Mouse (Mus musculus): ENCODE measurements around the gene Slfn5. TPM values are rescaled to one million over a fixed set of nuclear protein-coding genes. Genes with fewer than 3 reads are reported as not detected.

Gene Slfn5
- total RNA-seq, 1 experiment = 9.4 TPM

DNA sequence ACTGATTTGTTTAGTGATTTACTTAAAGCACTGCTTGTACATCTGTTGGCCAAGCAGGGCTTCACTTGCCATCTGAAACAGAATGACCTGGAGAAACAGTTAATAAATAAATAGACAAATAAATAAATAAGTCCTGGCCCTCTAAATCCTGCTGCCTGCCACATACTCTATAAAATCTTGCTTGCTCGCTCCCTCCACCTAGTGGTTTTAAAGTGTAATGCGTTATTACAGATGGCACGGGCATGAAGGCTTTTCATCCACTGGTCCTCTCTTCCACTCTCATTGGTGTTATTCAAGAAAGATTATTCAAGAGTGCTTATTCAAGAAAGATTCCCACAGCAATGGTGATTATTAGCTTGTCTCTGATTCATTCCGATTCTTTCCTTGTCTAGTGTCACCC, 8.5 kb downstream of the Slfn5 start:
- no peak overlapping the region for H3K27ac ChIP-seq (ENCODE audit: insufficient read depth, low read depth, low read length, poor library complexity, severe bottlenecking)
- H3K4me3 ChIP-seq (ENCODE audit: insufficient read depth in 1 of 2, low read depth in 1 of 2, low read length in 2 of 2, poor library complexity in 1 of 2, severe bottlenecking in 1 of 2) = no peak overlapping the region
- no peak for TF ChIP-seq ZC3H11A (IDR thresholded peaks at IDR 0.05; ENCODE audit: borderline replicate concordance, low read depth, low read length)
- no peak for TF ChIP-seq MAFK (IDR thresholded peaks at IDR 0.05; ENCODE audit: insufficient read depth, low read depth, low read length)
- no peak for TF ChIP-seq HCFC1 (IDR thresholded peaks at IDR 0.05; ENCODE audit: borderline replicate concordance, insufficient read depth, low read length)
- TF ChIP-seq ZNF384 (IDR thresholded peaks at IDR 0.05; ENCODE audit: low read depth, low read length) = no peak
- no peak for TF ChIP-seq CHD2 (IDR thresholded peaks at IDR 0.05; ENCODE audit: low read depth, low read length)
- in situ Hi-C loops (cut with MboI; ENCODE audit: low sequenced_read_pairs in 2 of 2, unreplicated experiment in 2 of 2) = no loop called here
- H3K4me1 ChIP-seq (ENCODE audit: control insufficient read depth in 2 of 2, insufficient read depth in 2 of 2, low read length in 2 of 2, poor library complexity in 1 of 2) = peaks cover 1 to 3% of the 10 kb centered on the region in 2 experiments; a peak in 3 of 4 replicates
- peak; percentile 36 for DNase-seq (ENCODE audit: low read depth, low spot score)
- H3K9ac ChIP-seq (ENCODE audit: insufficient read depth, low read depth, low read length, poor library complexity, severe bottlenecking) = no peak overlapping the region
- no peaks in the 10 kb centered on the region for H3K36me3 ChIP-seq (ENCODE audit: control insufficient read depth, insufficient read depth, low read length, poor library complexity, severe bottlenecking)
- no peaks in the 10 kb centered on the region for H3K9me3 ChIP-seq (ENCODE audit: control insufficient read depth, insufficient read depth, low read depth, low read length)

DNA sequence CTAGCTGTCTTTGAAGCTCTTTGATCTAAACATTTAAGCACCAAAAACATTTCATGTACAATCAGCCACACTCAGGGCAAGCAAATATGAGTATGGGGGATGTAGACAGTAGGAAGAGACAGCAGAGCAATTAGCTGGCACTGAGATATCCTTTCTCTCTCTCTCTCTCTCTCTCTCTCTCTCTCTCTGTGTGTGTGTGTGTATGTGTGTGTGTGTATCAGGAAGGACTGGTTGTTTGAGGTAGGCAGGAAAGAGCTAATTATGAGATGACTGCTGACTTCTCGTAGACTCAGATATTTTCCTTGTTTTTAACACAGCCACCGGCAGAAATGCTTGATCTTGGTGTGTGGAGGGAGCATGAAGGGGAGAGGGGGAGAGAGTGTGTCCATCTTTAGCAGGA, 10.6 kb downstream of the Slfn5 start:
- no peak for TF ChIP-seq MAFK (IDR thresholded peaks at IDR 0.05; ENCODE audit: insufficient read depth, low read depth, low read length)
- H3K9ac ChIP-seq (ENCODE audit: insufficient read depth, low read depth, low read length, poor library complexity, severe bottlenecking) = no peak overlapping the region
- in situ Hi-C loops (cut with MboI; ENCODE audit: low sequenced_read_pairs in 2 of 2, unreplicated experiment in 2 of 2) = no loop called here
- no peak for DNase-seq (ENCODE audit: low read depth, low spot score)
- peaks cover 3% of the 10 kb centered on the region in 2 experiments; a peak in 2 of 4 replicates for H3K4me1 ChIP-seq (ENCODE audit: control insufficient read depth in 2 of 2, insufficient read depth in 2 of 2, low read length in 2 of 2, poor library complexity in 1 of 2)
- no peaks in the 10 kb centered on the region for H3K36me3 ChIP-seq (ENCODE audit: control insufficient read depth, insufficient read depth, low read length, poor library complexity, severe bottlenecking)
- no peaks in the 10 kb centered on the region for H3K9me3 ChIP-seq (ENCODE audit: control insufficient read depth, insufficient read depth, low read depth, low read length)
- H3K27ac ChIP-seq (ENCODE audit: insufficient read depth, low read depth, low read length, poor library complexity, severe bottlenecking) = no peak overlapping the region
- no peak overlapping the region for H3K4me3 ChIP-seq (ENCODE audit: insufficient read depth in 1 of 2, low read depth in 1 of 2, low read length in 2 of 2, poor library complexity in 1 of 2, severe bottlenecking in 1 of 2)

DNA sequence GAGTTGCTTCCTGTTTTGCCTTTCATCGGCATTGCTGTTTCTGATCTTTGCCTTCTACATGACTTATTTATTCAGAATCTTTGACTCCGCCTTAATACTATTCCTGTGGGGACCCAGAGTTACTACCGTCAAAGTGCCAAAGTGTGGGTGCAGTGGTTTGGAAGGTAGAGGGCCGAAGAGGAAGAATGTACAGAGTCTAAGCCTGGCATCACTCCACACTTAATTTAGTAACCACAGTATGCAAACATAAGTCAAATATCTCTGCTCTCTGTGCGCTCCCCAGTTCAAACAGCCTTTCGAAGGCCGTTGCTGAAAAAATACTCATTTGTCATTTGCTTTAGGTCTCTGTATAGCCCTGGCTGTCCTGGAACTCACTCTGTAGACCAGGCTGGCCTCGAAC, 11.1 kb downstream of the Slfn5 start:
- TF ChIP-seq ZC3H11A (IDR thresholded peaks at IDR 0.05; ENCODE audit: borderline replicate concordance, low read depth, low read length) (no peak), MAFK (IDR thresholded peaks at IDR 0.05; ENCODE audit: insufficient read depth, low read depth, low read length) (no peak), HCFC1 (IDR thresholded peaks at IDR 0.05; ENCODE audit: borderline replicate concordance, insufficient read depth, low read length) (no peak), ZNF384 (IDR thresholded peaks at IDR 0.05; ENCODE audit: low read depth, low read length) (no peak), CHD2 (IDR thresholded peaks at IDR 0.05; ENCODE audit: low read depth, low read length) (no peak)
- in situ Hi-C loops (cut with MboI; ENCODE audit: low sequenced_read_pairs in 2 of 2, unreplicated experiment in 2 of 2) = no loop called here
- no peak for DNase-seq (ENCODE audit: low read depth, low spot score)

DNA sequence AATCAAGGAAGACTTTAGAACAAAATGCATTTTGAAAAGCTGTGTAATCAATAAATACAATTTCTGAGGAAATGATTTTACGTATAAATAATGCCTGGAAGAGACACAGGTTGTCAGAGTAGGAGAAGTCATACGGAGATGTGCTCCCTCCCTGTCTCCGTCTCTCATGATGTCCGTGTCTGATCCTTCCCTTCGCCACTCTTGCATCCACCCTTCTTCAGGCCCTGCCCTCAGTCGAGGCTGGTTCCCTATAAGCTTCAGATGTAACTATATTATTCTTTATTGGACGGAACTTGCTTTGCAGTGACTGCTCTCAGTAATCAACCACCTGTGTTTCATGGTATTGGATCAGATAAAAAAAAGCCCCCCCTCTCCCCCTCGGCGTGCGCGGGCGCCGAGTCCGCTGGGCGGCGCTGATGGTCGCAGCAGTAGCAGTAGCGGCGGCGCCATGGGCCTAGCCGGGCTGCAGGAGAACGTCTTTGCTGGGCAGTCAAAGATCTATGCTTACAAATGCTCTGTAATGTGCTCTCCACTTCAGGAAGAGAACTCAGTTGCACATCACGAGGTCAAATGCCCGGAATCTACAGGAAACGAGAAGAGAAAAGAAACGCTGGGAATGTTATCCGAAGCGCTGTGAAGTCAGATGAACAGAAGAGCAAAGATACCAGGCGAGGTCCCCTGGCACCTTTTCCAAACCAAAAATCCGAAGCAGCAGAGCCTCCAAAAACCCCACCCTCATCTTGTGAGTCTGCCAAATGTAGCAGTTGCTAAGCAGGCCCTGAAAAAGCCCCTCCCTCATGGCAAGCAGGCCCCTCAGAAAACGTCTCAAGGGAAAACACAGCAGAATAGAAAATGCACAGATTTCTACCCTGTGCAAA, 19.8 kb downstream of the Slfn5 start:
- H3K9me3 ChIP-seq (ENCODE audit: control insufficient read depth, insufficient read depth, low read depth, low read length) = no peaks in the 10 kb centered on the region

More for the DNA sequence above, 11.1 kb downstream of the Slfn5 start:
- H3K27ac ChIP-seq (ENCODE audit: insufficient read depth, low read depth, low read length, poor library complexity, severe bottlenecking) = no peak overlapping the region
- H3K4me3 ChIP-seq (ENCODE audit: insufficient read depth in 1 of 2, low read depth in 1 of 2, low read length in 2 of 2, poor library complexity in 1 of 2, severe bottlenecking in 1 of 2) = no peak overlapping the region
- no peak overlapping the region for H3K9ac ChIP-seq (ENCODE audit: insufficient read depth, low read depth, low read length, poor library complexity, severe bottlenecking)
- H3K36me3 ChIP-seq (ENCODE audit: control insufficient read depth, insufficient read depth, low read length, poor library complexity, severe bottlenecking) = no peaks in the 10 kb centered on the region
- 0 out of 4 replicates have a peak, but pooled peaks cover 0 to 3% of the 10 kb centered on the region in 2 experiments for H3K4me1 ChIP-seq (ENCODE audit: control insufficient read depth in 2 of 2, insufficient read depth in 2 of 2, low read length in 2 of 2, poor library complexity in 1 of 2)
- no peaks in the 10 kb centered on the region for H3K9me3 ChIP-seq (ENCODE audit: control insufficient read depth, insufficient read depth, low read depth, low read length)

DNA sequence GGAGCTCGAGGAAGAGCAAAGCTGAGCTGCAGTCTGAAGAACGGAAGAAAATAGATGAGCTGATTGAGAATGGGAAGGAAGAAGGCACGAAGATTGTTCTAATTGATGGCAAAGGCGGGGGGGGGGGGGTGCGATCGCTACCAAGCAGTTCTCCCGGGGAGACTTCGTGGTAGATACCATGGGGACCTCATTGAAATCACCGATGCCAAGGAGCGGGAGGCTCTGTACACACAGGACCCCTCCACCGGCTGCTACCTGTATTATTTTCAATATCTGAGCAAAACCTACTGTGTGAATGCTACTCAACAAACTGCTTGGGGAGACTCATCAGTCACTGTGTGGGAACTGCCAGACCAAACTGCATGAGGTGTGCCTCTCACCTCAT, 20.4 kb downstream of the Slfn5 start:
- no peak overlapping the region for H3K27ac ChIP-seq (ENCODE audit: insufficient read depth, low read depth, low read length, poor library complexity, severe bottlenecking)
- no peaks in the 10 kb centered on the region for H3K36me3 ChIP-seq (ENCODE audit: control insufficient read depth, insufficient read depth, low read length, poor library complexity, severe bottlenecking)
- TF ChIP-seq MAFK (IDR thresholded peaks at IDR 0.05; ENCODE audit: insufficient read depth, low read depth, low read length) = no peak
- TF ChIP-seq ZNF384 (IDR thresholded peaks at IDR 0.05; ENCODE audit: low read depth, low read length) = no peak
- no peak for TF ChIP-seq CHD2 (IDR thresholded peaks at IDR 0.05; ENCODE audit: low read depth, low read length)
- TF ChIP-seq HCFC1 (IDR thresholded peaks at IDR 0.05; ENCODE audit: borderline replicate concordance, insufficient read depth, low read length) = no peak
- no peak for TF ChIP-seq ZC3H11A (IDR thresholded peaks at IDR 0.05; ENCODE audit: borderline replicate concordance, low read depth, low read length)
- H3K9me3 ChIP-seq (ENCODE audit: control insufficient read depth, insufficient read depth, low read depth, low read length) = no peaks in the 10 kb centered on the region
- no peak for DNase-seq (ENCODE audit: low read depth, low spot score)
- in situ Hi-C loops (cut with MboI; ENCODE audit: low sequenced_read_pairs in 2 of 2, unreplicated experiment in 2 of 2) = no loop called here
- H3K4me3 ChIP-seq (ENCODE audit: insufficient read depth in 1 of 2, low read depth in 1 of 2, low read length in 2 of 2, poor library complexity in 1 of 2, severe bottlenecking in 1 of 2) = no peak overlapping the region
- H3K4me1 ChIP-seq (ENCODE audit: control insufficient read depth in 2 of 2, insufficient read depth in 2 of 2, low read length in 2 of 2, poor library complexity in 1 of 2) = 0 out of 4 replicates have a peak, but pooled peaks cover 0 to 1% of the 10 kb centered on the region in 2 experiments
- H3K9ac ChIP-seq (ENCODE audit: insufficient read depth, low read depth, low read length, poor library complexity, severe bottlenecking) = no peak overlapping the region

More for the DNA sequence above, 19.8 kb downstream of the Slfn5 start:
- H3K36me3 ChIP-seq (ENCODE audit: control insufficient read depth, insufficient read depth, low read length, poor library complexity, severe bottlenecking) = no peaks in the 10 kb centered on the region
- 0 out of 4 replicates have a peak, but pooled peaks cover 0 to 1% of the 10 kb centered on the region in 2 experiments for H3K4me1 ChIP-seq (ENCODE audit: control insufficient read depth in 2 of 2, insufficient read depth in 2 of 2, low read length in 2 of 2, poor library complexity in 1 of 2)
- DNase-seq (ENCODE audit: low read depth, low spot score) = no peak
- peak overlapping the region in 1 of 2 experiments; percentile 36; a peak in 1 of 4 replicates for H3K4me3 ChIP-seq (ENCODE audit: insufficient read depth in 1 of 2, low read depth in 1 of 2, low read length in 2 of 2, poor library complexity in 1 of 2, severe bottlenecking in 1 of 2)
- no peak overlapping the region for H3K9ac ChIP-seq (ENCODE audit: insufficient read depth, low read depth, low read length, poor library complexity, severe bottlenecking)
- TF ChIP-seq CHD2 (IDR thresholded peaks at IDR 0.05; ENCODE audit: low read depth, low read length) = no peak
- H3K27ac ChIP-seq (ENCODE audit: insufficient read depth, low read depth, low read length, poor library complexity, severe bottlenecking) = no peak overlapping the region
- in situ Hi-C loops (cut with MboI; ENCODE audit: low sequenced_read_pairs in 2 of 2, unreplicated experiment in 2 of 2) = no loop called here

Measured in ES-E14 (cell line).